Mouse (Mus musculus): ENCODE data around the gene Rsu1.

DNA sequence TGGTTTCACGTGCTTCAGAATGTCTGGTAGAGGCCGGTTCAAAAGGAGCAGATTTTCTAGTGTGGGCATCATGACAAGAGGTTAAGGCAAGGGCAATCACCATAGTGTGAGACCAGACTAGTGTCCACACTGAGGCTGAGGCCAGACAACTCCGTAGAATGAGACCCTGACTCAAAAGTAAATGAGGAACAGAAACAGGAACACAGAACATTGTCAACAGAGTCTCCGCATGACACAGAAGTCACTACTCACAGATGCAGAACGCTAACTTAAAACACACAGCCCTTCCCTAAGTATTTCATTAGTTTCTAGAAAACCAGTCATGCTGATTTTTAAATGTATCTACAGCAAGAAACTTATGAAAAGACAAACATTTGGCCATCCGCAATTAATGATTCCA, 53.1 kb downstream of the Rsu1 start:
- TF ChIP-seq CTCF (IDR thresholded peaks at IDR 0.05; ENCODE audit: extremely low read depth, insufficient read depth, insufficient read length, insufficient replicate concordance) (no peak), POLR2A (IDR thresholded peaks at IDR 0.05; ENCODE audit: low read depth, low read length) (no peak)
